Mouse (Mus musculus) testis, postnatal 10 days (tissue): ENCODE measurements around the gene C1ra.
"Not testable (repeated sequence)": the region's sequence is repeated elsewhere in the genome, so short reads cannot be mapped to it uniquely, and the experiment has no call there.

Source experiments
- DNase-seq: peaks from one replicate; pipeline ENCODE4 v3.0.0; 2021; ENCODE audit warnings: low spot score

C1ra gene

DNA sequence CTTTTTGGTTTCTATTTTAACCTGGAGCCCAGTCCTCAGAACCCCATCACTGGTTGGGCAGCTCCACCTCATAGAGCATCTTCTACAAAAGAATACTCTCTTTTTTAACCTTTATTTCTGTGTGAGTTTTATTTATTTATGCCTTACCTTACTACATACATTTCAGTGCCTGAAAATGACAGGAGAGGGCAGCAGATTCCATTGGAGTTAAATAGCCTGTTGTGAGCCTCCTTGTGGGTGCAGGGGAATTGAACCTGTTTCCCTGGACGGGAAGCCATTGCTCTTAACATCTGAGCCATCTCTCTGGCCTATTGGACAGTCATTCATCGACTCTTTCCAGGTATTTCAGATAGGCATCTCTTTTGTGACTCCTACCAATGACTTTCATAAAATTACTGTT lies 33.2 kb downstream of the C1ra start:
- no peak for DNase-seq

DNA sequence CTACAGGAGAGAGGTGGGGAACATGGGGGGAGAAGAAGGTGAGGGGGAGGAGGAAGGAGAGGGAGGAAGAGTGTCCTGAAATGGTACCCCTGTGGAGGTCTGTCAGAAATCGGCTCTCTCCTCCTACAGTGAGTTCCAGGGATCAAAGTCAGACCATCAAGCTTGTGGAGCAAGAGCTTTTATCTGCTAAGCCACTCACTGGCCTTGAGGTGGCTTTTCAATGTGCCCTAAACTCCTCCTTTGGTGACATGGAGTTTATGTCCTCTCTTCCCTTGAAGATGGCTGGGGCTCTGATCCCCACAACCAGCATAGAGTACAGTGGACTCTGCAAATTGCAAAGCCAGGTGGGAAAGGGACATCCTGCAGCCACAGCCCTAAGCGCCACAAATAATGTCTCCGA lies 35.8 kb downstream of the C1ra start:
- DNase-seq, result not testable (repeated sequence)

DNA sequence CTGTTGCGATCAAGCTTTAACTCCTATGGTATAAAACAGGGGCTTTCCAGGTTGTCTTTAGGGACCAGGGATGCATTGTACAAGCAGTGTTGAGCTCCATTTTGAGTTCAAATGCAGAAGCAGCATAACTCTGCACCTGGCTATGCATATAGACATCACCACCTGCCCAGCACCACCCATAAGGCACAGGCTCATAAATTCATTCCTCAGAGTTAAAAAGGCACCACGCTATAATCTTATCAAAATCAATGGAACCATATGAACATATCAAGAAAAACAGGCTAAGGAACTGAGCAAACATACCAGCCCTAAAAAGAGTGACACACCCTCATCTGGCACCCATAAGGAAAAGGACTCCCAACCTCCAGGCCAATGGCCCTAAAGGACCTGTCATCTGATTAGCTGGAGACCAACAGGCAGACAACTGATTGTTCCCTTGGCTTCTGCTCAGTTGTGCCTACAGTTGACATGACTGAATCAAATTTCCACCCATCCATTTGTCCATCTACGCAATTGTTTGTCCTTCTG lies 36.9 kb downstream of the C1ra start:
- no peak for DNase-seq

DNA sequence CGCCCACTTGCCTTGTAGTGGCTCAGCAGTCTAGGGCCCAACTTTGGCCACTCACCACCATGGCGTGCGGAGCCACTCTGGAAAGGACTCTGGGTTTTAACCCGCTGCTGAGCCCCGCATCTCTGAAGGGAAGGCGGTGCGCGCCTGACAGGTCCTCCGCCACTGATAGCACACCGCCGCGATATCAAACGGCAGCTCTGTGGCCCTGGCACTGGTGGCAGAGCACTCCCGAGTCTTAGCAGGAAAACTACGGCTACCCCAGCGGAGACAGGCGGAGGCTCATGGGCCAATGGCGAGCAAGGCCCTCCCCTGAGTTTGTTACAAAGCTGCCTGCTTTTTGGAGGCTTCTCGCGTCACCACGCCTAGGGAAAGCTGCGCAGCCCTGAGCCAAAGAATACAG lies 40.6 kb downstream of the C1ra start:
- no peak for DNase-seq

DNA sequence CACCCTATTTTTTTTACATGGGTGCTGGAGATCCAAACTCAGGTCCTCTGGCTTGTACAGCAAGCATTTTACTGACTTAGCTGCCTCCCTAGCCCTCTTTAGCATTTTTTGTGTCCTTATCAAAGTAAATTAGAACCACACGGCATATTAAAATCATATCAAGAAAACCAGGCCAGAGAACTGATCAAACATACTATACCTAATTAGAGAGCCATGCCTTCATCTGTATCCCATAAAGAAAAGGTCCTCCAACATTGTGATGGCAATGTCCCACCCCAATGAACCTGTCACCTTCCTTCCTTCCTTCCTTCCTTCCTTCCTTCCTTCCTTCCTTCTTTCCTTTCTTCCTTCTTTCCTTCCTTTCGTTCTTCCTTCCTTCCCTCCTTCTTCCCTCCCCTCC lies 43.8 kb downstream of the C1ra start:
- DNase-seq, result not testable (repeated sequence)

DNA sequence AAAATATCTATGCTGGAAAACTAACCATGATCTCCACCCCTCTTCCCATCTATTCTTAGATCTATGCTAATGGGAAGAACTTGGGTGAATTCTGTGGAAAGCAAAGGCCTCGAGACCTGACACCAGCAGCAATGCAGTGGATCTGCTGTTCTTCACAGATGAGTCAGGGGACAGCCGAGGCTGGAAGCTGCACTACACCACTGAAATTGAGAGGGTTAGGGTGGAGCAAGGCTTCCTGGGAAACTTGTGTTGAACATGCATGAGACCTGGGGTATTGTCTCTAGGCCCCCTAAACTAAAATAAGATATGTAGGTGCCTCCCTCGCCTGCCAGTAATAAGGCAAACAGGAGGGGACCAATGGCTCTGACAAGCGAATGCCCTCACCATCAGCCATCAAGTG lies 49.0 kb downstream of the C1ra start:
- DNase-seq, result not testable (repeated sequence)

DNA sequence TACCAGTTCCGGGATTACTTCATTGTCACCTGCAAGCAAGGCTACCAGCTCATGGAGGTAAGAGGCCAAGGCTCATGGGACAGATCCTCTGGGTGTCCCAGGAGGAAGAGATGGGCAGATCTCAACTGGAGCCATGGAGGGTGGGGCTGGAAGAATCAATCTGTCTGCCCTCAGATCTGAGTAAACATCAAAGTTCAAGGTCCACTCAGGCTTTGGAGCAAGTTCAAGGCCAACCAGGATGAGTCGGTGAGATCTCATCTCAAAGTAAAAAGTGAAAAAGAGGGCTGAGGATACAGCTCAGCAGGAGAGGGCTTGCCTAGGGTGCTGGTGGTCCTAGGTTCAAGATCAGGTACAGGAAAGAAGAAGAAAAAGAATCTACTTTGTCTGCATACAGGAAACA lies 49.4 kb downstream of the C1ra start:
- DNase-seq, result not testable (repeated sequence)

DNA sequence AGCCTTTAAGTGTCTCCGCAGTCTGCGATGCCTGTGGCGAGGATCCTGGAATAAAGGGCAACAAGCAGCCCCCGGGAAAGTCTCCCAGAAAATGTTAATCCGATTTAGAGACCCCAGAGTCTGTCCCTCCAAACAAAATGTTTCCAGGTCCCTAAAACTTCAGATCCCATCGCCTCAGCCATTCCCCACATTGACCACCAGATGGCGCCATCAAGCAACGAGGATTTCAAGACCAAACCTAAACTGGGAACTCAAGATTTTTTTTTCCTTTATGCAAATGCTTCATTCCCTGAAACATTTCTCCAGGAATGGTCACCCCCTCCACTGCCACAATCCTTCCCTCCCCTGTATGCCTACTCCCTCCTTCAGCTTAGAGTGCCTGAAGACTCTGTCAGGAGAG lies 57.8 kb downstream of the C1ra start, which contains the start of gene C1rb:
C1rb (plus strand) TSS at position 269 of the 400 bp plus-strand sequence.
- peak; percentile 81 for DNase-seq
